Mouse (Mus musculus) forebrain, embryonic 16.5 days (tissue): ENCODE measurements around the gene Meioc. TPM values are rescaled to one million over a fixed set of nuclear protein-coding genes. Genes with fewer than 3 reads are reported as not detected.

Experiments used
- ATAC-seq: fragments of 200-750 bp; cut with Nextera tagmentation; 2 replicates; pipeline ENCODE4 v1.8.0; 2017; ENCODE audit warnings: mild to moderate bottlenecking, moderate library complexity
- H3K27ac ChIP-seq: fragments of 300-500 bp; sonication (generic); 2 replicates; pipeline ENCODE4 v1.5.1; 2014; ENCODE audit warnings: low read length, control low read depth
- H3K27me3 ChIP-seq: fragments of 300-500 bp; sonication (generic); replicated peaks from 2 replicates; pipeline ENCODE4 v1.6.1; 2014; ENCODE audit warnings: low read length; ENCODE audit not compliant: control insufficient read depth, insufficient read depth
- H3K36me3 ChIP-seq: fragments of 300-500 bp; sonication (generic); 2 replicates; pipeline ENCODE4 v1.6.1; 2014; ENCODE audit not compliant: control insufficient read depth, insufficient read depth
- H3K4me1 ChIP-seq: fragments of 300-500 bp; sonication (generic); replicated peaks from 2 replicates; pipeline ENCODE4 v1.6.1; 2014; ENCODE audit warnings: low read length; ENCODE audit not compliant: control insufficient read depth, insufficient read depth
- H3K4me2 ChIP-seq: fragments of 300-500 bp; sonication (generic); 2 replicates; pipeline ENCODE4 v1.6.1; 2014; ENCODE audit warnings: mild to moderate bottlenecking, low read length, control low read depth
- H3K4me3 ChIP-seq: fragments of 300-500 bp; sonication (generic); replicated peaks from 2 replicates; pipeline ENCODE4 v1.5.1; 2014; ENCODE audit warnings: mild to moderate bottlenecking, low read length, control low read depth
- H3K9ac ChIP-seq: fragments of 300-500 bp; sonication (generic); replicated peaks from 2 replicates; pipeline ENCODE4 v1.6.1; 2014; ENCODE audit warnings: low read depth, low read length, control low read depth
- H3K9me3 ChIP-seq: fragments of 300-500 bp; sonication (generic); 2 replicates; pipeline ENCODE4 v1.6.1; 2016; ENCODE audit warnings: low read length; ENCODE audit not compliant: control insufficient read depth
- WGBS: fragments of 180-500 bp; shearing (Covaris S2); extraction: QIAGEN DNeasy Blood & Tissue Kit; methylation state at CpG from one replicate; pipeline ENCODE4 v1.1.7; 2014; 5-methylcytosine and 5-hydroxymethylcytosine counted together
- polyA plus RNA-seq: library from polyadenylated mRNA; unstranded; fragments of >200 nt; fragmentation: Nextera tagmentation; extraction: Ambion mirVana; gene quantifications from 2 replicates; pipeline ENCODE4 v1.2.1, GENCODE M21; 2015

Gene Meioc
- 0.09 TPM in 1 of 2 replicates, not detected in the other for polyA plus RNA-seq

- Histone ChIP-seq H3K9ac (no peak within 1 kb of the TSS), H3K4me2 (no peak within 1 kb of the TSS), H3K36me3 (no peaks in the 10 kb centered on the region), H3K27ac (no peak within 1 kb of the TSS), H3K9me3 (peaks cover 4% of the 10 kb centered on the region), H3K4me1 (no peaks in the 10 kb centered on the region), H3K27me3 (peaks cover 3% of the 10 kb centered on the region; the same call in 1 of the 2 replicates), H3K4me3 (no peak within 1 kb of the TSS)
- ATAC-seq = no peak
- WGBS = 77% methylated on average over 3 of the region's 3 CpGs
Measured at GRCm38 (mm10) chr11:102663416-102663815, at the start of gene Meioc. TSS of gene Meioc (plus strand) at chr11:102663716.

GRCm38 (mm10) chr11:102619449-102619848 is 44.1 kb upstream of the Meioc start:
- Histone ChIP-seq H3K27ac (no peak overlapping the region), H3K4me1 (peaks cover 7% of the 10 kb centered on the region), H3K36me3 (no peaks in the 10 kb centered on the region), H3K27me3 (no peaks in the 10 kb centered on the region), H3K9ac (no peak overlapping the region), H3K4me2 (no peak overlapping the region), H3K9me3 (no peaks in the 10 kb centered on the region), H3K4me3 (no peak overlapping the region)
- ATAC-seq = no peak
- 60% methylated on average over 2 of the region's 2 CpGs for WGBS

- peak; percentile 68 for ATAC-seq
- H3K9ac ChIP-seq = no peak overlapping the region
Measured at GRCm38 (mm10) chr11:102623876-102624789, 39.4 kb upstream of the Meioc start.

GRCm38 (mm10) chr11:102624888-102625407 is 38.6 kb upstream of the Meioc start:
- WGBS = 30% methylated on average over 14 of the region's 14 CpGs
- no peak overlapping the region for H3K27ac ChIP-seq

More at GRCm38 (mm10) chr11:102623876-102624789, 39.4 kb upstream of the Meioc start:
- no peak overlapping the region for H3K4me2 ChIP-seq
- 14% methylated on average over 17 of the region's 17 CpGs for WGBS
- no peak overlapping the region for H3K27ac ChIP-seq
- H3K9me3 ChIP-seq = no peaks in the 10 kb centered on the region
- no peaks in the 10 kb centered on the region for H3K27me3 ChIP-seq
- H3K4me1 ChIP-seq = peaks cover 13% of the 10 kb centered on the region
- no peaks in the 10 kb centered on the region for H3K36me3 ChIP-seq
- no peak overlapping the region for H3K4me3 ChIP-seq

GRCm38 (mm10) chr11:102627171-102627931 is 36.2 kb upstream of the Meioc start:
- Histone ChIP-seq H3K9ac (no peak overlapping the region), H3K27me3 (no peaks in the 10 kb centered on the region), H3K4me2 (no peak overlapping the region), H3K27ac (no peak overlapping the region), H3K9me3 (no peaks in the 10 kb centered on the region), H3K4me3 (no peak overlapping the region), H3K36me3 (no peaks in the 10 kb centered on the region), H3K4me1 (peaks cover 13% of the 10 kb centered on the region)
- ATAC-seq = no peak
- 89% methylated on average over 9 of the region's 9 CpGs for WGBS

More at GRCm38 (mm10) chr11:102624888-102625407, 38.6 kb upstream of the Meioc start:
- Histone ChIP-seq H3K4me3 (no peak overlapping the region), H3K4me2 (0 out of 2 replicates have a peak overlapping the region, but pooled peaks have one; percentile 10), H3K9me3 (no peaks in the 10 kb centered on the region), H3K27me3 (no peaks in the 10 kb centered on the region), H3K4me1 (peaks cover 13% of the 10 kb centered on the region), H3K36me3 (no peaks in the 10 kb centered on the region), H3K9ac (no peak overlapping the region)
- ATAC-seq = peak; percentile 23; the same call in 1 of the 2 replicates

- Histone ChIP-seq H3K4me2 (no peak overlapping the region), H3K4me3 (no peak overlapping the region), H3K4me1 (peaks cover 19% of the 10 kb centered on the region), H3K9ac (no peak overlapping the region), H3K9me3 (no peaks in the 10 kb centered on the region), H3K36me3 (no peaks in the 10 kb centered on the region), H3K27me3 (no peaks in the 10 kb centered on the region), H3K27ac (no peak overlapping the region)
- ATAC-seq = no peak
- whole genome bisulfite sequencing = 63% methylated on average over 9 of the region's 9 CpGs
Measured at GRCm38 (mm10) chr11:102628529-102628928, 35.0 kb upstream of the Meioc start.

GRCm38 (mm10) chr11:102629375-102629774 is 34.1 kb upstream of the Meioc start:
- no peak overlapping the region for H3K9ac ChIP-seq
- H3K27me3 ChIP-seq = no peaks in the 10 kb centered on the region
- H3K27ac ChIP-seq = no peak overlapping the region
- H3K9me3 ChIP-seq = no peaks in the 10 kb centered on the region
- no peak for ATAC-seq
- no peaks in the 10 kb centered on the region for H3K36me3 ChIP-seq
- WGBS = 77% methylated on average over 8 of the region's 8 CpGs
- peaks cover 13% of the 10 kb centered on the region for H3K4me1 ChIP-seq
- no peak overlapping the region for H3K4me2 ChIP-seq
- no peak overlapping the region for H3K4me3 ChIP-seq

- Histone ChIP-seq H3K4me2 (no peak overlapping the region), H3K27ac (no peak overlapping the region), H3K9ac (no peak overlapping the region), H3K4me3 (no peak overlapping the region), H3K27me3 (no peaks in the 10 kb centered on the region), H3K9me3 (no peaks in the 10 kb centered on the region), H3K4me1 (peaks cover 6% of the 10 kb centered on the region), H3K36me3 (no peaks in the 10 kb centered on the region)
- 24% methylated on average over 7 of the region's 7 CpGs for WGBS
- ATAC-seq = no peak
Measured at GRCm38 (mm10) chr11:102630731-102631130, 32.8 kb upstream of the Meioc start.

GRCm38 (mm10) chr11:102631203-102631602 is 32.3 kb upstream of the Meioc start:
- Histone ChIP-seq H3K4me3 (no peak overlapping the region), H3K27me3 (no peaks in the 10 kb centered on the region), H3K4me2 (no peak overlapping the region), H3K4me1 (peaks cover 6% of the 10 kb centered on the region), H3K36me3 (no peaks in the 10 kb centered on the region), H3K9ac (no peak overlapping the region), H3K9me3 (no peaks in the 10 kb centered on the region), H3K27ac (no peak overlapping the region)
- 45% methylated on average over 5 of the region's 5 CpGs for WGBS
- ATAC-seq = no peak
